Mouse (Mus musculus) heart, adult 2 months (tissue): ENCODE results near the gene Umad1.

Experiments
- CTCF ChIP-seq: fragments of 200-600 bp; IDR thresholded peaks from 2 replicates; pipeline ENCODE4 v1.8.1; 2022; ENCODE audit warnings: antibody characterized with exemption, mild to moderate bottlenecking, moderate library complexity
- POLR2A ChIP-seq: fragments of 200-500 bp; IDR thresholded peaks from 2 replicates; pipeline ENCODE4 v1.6.1; 2011; ENCODE audit warnings: mild to moderate bottlenecking, low read depth, low read length, control low read depth; ENCODE audit not compliant: insufficient read depth

DNA sequence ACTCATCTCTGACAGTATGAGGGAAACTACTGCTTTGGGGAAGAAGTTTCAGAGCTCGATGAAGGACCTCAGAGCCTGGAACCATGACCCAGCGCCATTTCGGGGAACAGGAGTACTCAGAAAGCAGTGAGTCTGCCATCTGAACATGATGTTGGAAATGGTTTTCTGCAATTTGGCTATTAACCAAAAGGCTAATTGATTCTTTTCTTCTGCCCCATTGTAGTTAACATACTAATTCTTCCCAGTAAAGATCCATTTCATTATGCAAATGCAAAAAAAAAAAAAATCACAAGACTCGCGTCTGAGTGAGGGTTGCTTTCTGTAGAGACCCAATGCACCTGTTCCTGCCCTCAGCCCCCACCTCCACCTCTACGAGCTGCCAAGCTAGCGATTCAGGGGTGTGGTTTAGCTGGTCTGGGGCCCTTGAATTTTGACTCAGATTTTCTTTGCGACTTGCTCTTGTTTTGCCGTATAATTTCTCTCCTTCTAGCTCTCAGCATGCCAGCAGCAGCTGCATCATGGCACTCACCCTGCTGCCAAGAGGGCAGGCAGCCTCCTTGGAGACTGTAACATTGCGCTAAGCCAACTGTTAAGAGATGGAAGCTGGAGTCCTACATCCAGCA, 163.0 kb downstream of the Umad1 start:
- TF ChIP-seq CTCF: no peak
- TF ChIP-seq POLR2A: no peak
